Mouse (Mus musculus): ENCODE data around the gene Antxr1. TPM values are rescaled to one million over a fixed set of nuclear protein-coding genes. Genes with fewer than 3 reads are reported as not detected.

Antxr1 gene
- polyA plus RNA-seq, 1 experiment: 8.1 TPM

DNA sequence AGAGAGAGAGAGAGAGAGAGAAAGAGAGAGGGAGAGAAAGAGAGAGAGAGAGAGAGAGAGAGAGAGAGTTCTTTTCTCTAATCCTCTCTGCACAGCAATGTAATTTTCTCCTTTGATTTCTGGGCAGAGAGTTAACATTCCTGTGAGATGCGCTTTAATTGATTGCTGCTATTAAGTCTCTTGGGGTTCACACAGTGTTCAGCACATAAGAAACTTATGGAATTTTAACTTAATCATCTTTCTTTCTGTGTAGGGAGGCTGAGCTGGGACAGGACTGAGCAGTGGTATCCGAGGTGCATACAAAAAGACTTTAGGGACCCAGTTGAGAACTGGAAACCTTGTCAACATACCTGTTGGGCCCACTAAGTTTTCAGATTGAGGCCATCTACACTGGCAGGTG is 132.6 kb downstream of the Antxr1 start:
- 81% methylated on average over 2 of the region's 2 CpGs for WGBS
- DNase-seq: no peak
- Histone ChIP-seq H3K4me1 (ENCODE audit: control insufficient read depth, insufficient read depth, low read length) (peaks cover 4% of the 10 kb centered on the region; the same call in 1 of the 2 replicates), H3K4me3 (replicated peaks; ENCODE audit: insufficient read depth, low read depth, low read length) (no peak overlapping the region), H3K27ac (ENCODE audit: insufficient read depth, low read length) (no peak overlapping the region), H3K27me3 (ENCODE audit: control insufficient read depth, insufficient read depth, low read length) (no peaks in the 10 kb centered on the region)
- TF ChIP-seq CTCF (IDR thresholded peaks at IDR 0.05; ENCODE audit: borderline replicate concordance, insufficient read depth, low read depth, low read length) (no peak), POLR2A (IDR thresholded peaks at IDR 0.05; ENCODE audit: borderline replicate concordance, insufficient read depth, low read length) (no peak)

GRCm38 (mm10) chr6:87202048-87202605 is 133.5 kb downstream of the Antxr1 start:
- 93% methylated on average over 13 of the region's 13 CpGs for WGBS
- Histone ChIP-seq H3K4me3 (replicated peaks; ENCODE audit: insufficient read depth, low read depth, low read length) (no peak overlapping the region), H3K4me1 (ENCODE audit: control insufficient read depth, insufficient read depth, low read length) (no peaks in the 10 kb centered on the region; the same call in 1 of the 2 replicates), H3K27ac (ENCODE audit: insufficient read depth, low read length) (no peak overlapping the region), H3K27me3 (ENCODE audit: control insufficient read depth, insufficient read depth, low read length) (no peaks in the 10 kb centered on the region)
- no peak for DNase-seq
- TF ChIP-seq POLR2A (IDR thresholded peaks at IDR 0.05; ENCODE audit: borderline replicate concordance, insufficient read depth, low read length) (no peak), CTCF (IDR thresholded peaks at IDR 0.05; ENCODE audit: borderline replicate concordance, insufficient read depth, low read depth, low read length) (no peak)

DNA sequence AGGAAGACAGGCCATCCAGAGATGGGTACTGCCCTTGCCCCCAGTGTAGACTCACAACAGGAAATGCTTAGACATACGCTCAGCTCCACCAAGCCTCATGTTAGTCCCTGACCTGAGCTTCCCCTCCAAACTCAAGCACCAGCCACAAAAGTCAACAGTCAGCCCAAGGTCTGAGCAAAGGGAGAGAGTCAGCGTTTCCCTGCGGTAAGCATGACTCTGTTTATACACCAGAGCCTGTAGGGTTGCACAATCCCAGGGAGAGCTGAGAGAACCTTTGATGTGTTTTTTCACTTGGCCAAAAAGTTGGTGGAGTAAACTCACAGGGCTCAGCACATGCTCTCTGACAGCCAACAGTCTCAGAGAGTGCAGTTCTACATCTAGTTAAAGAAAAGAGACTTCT is 145.9 kb downstream of the Antxr1 start:
- WGBS: 96% methylated on average over 3 of the region's 3 CpGs
- no peak overlapping the region for H3K4me3 ChIP-seq (replicated peaks; ENCODE audit: insufficient read depth, low read depth, low read length)
- no peaks in the 10 kb centered on the region for H3K27me3 ChIP-seq (ENCODE audit: control insufficient read depth, insufficient read depth, low read length)
- no peak for TF ChIP-seq POLR2A (IDR thresholded peaks at IDR 0.05; ENCODE audit: borderline replicate concordance, insufficient read depth, low read length)
- TF ChIP-seq CTCF (IDR thresholded peaks at IDR 0.05; ENCODE audit: borderline replicate concordance, insufficient read depth, low read depth, low read length): no peak
- no peaks in the 10 kb centered on the region for H3K4me1 ChIP-seq (ENCODE audit: control insufficient read depth, insufficient read depth, low read length)
- no peak overlapping the region for H3K27ac ChIP-seq (ENCODE audit: insufficient read depth, low read length)
- no peak for DNase-seq

DNA sequence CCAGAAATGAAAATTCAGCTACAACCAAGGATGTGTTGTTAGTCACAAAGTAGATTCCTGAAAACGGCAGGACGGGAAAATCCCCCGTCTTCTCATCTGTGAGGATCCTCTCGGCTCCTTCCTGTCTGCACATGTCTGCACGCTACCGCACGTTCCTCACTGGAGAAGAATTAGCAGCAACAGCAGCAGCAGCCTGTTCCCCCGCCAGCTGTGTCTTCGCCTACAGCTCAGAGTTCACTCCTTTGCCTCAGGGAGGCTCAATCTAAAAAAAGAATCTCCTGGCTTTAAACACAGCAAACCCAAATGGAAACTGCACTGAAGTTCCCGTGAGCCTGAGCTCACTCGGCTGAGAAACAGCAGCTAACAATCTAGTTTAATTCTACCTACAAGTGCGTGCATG is 148.6 kb downstream of the Antxr1 start:
- no peak for TF ChIP-seq CTCF (IDR thresholded peaks at IDR 0.05; ENCODE audit: borderline replicate concordance, insufficient read depth, low read depth, low read length)
- no peak for TF ChIP-seq POLR2A (IDR thresholded peaks at IDR 0.05; ENCODE audit: borderline replicate concordance, insufficient read depth, low read length)
- WGBS: 87% methylated on average over 12 of the region's 12 CpGs

GRCm38 (mm10) chr6:87184418-87184817 is 151.2 kb downstream of the Antxr1 start:
- H3K27me3 ChIP-seq (ENCODE audit: control insufficient read depth, insufficient read depth, low read length): no peaks in the 10 kb centered on the region
- DNase-seq: no peak
- 88% methylated on average over 3 of the region's 3 CpGs for WGBS

More for the DNA sequence above, 148.6 kb downstream of the Antxr1 start:
- H3K27me3 ChIP-seq (ENCODE audit: control insufficient read depth, insufficient read depth, low read length): no peaks in the 10 kb centered on the region
- H3K27ac ChIP-seq (ENCODE audit: insufficient read depth, low read length): no peak overlapping the region
- H3K4me1 ChIP-seq (ENCODE audit: control insufficient read depth, insufficient read depth, low read length): no peaks in the 10 kb centered on the region
- DNase-seq: no peak
- H3K4me3 ChIP-seq (replicated peaks; ENCODE audit: insufficient read depth, low read depth, low read length): no peak overlapping the region

GRCm38 (mm10) chr6:87183981-87184380 is 151.6 kb downstream of the Antxr1 start:
- no peak overlapping the region for H3K27ac ChIP-seq (ENCODE audit: insufficient read depth, low read length)
- no peak overlapping the region for H3K4me3 ChIP-seq (replicated peaks; ENCODE audit: insufficient read depth, low read depth, low read length)
- no peaks in the 10 kb centered on the region for H3K4me1 ChIP-seq (ENCODE audit: control insufficient read depth, insufficient read depth, low read length)
- no peak for DNase-seq
- no peak for TF ChIP-seq CTCF (IDR thresholded peaks at IDR 0.05; ENCODE audit: borderline replicate concordance, insufficient read depth, low read depth, low read length)
- TF ChIP-seq POLR2A (IDR thresholded peaks at IDR 0.05; ENCODE audit: borderline replicate concordance, insufficient read depth, low read length): no peak
- H3K27me3 ChIP-seq (ENCODE audit: control insufficient read depth, insufficient read depth, low read length): no peaks in the 10 kb centered on the region
- WGBS: 90% methylated on average over 11 of the region's 11 CpGs

More at GRCm38 (mm10) chr6:87184418-87184817, 151.2 kb downstream of the Antxr1 start:
- Histone ChIP-seq H3K4me1 (ENCODE audit: control insufficient read depth, insufficient read depth, low read length) (no peaks in the 10 kb centered on the region), H3K4me3 (replicated peaks; ENCODE audit: insufficient read depth, low read depth, low read length) (no peak overlapping the region), H3K27ac (ENCODE audit: insufficient read depth, low read length) (no peak overlapping the region)
- TF ChIP-seq POLR2A (IDR thresholded peaks at IDR 0.05; ENCODE audit: borderline replicate concordance, insufficient read depth, low read length) (no peak), CTCF (IDR thresholded peaks at IDR 0.05; ENCODE audit: borderline replicate concordance, insufficient read depth, low read depth, low read length) (no peak)

GRCm38 (mm10) chr6:87183159-87183558 is 152.5 kb downstream of the Antxr1 start:
- Histone ChIP-seq H3K27ac (ENCODE audit: insufficient read depth, low read length) (no peak overlapping the region), H3K27me3 (ENCODE audit: control insufficient read depth, insufficient read depth, low read length) (no peaks in the 10 kb centered on the region), H3K4me1 (ENCODE audit: control insufficient read depth, insufficient read depth, low read length) (no peaks in the 10 kb centered on the region), H3K4me3 (replicated peaks; ENCODE audit: insufficient read depth, low read depth, low read length) (no peak overlapping the region)
- DNase-seq: no peak
- WGBS: 59% methylated on average over 8 of the region's 8 CpGs
- no peak for TF ChIP-seq CTCF (IDR thresholded peaks at IDR 0.05; ENCODE audit: borderline replicate concordance, insufficient read depth, low read depth, low read length)
- TF ChIP-seq POLR2A (IDR thresholded peaks at IDR 0.05; ENCODE audit: borderline replicate concordance, insufficient read depth, low read length): no peak

DNA sequence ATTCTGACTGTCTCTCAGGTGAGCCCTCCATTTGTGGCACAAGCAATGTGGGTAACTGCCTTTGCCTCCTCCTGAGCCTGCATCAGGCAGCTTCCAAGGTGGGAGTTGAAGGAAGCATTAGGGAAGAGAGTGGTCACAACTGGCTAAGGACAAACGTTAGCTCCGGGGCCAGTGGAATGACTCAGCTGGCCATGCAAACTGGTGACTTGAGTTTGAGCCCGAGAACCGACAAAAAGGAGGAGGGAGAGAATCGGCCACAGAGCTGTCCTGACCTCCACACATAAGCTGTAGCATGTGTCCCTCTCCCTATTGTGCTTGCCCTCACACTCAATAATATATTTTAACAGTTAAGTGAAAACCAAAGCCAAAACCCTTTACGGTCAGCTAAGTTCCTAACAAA is 152.9 kb downstream of the Antxr1 start:
- 81% methylated on average over 6 of the region's 6 CpGs for WGBS
- no peak for DNase-seq
- Histone ChIP-seq H3K4me3 (replicated peaks; ENCODE audit: insufficient read depth, low read depth, low read length) (no peak overlapping the region), H3K27ac (ENCODE audit: insufficient read depth, low read length) (no peak overlapping the region), H3K27me3 (ENCODE audit: control insufficient read depth, insufficient read depth, low read length) (no peaks in the 10 kb centered on the region), H3K4me1 (ENCODE audit: control insufficient read depth, insufficient read depth, low read length) (no peaks in the 10 kb centered on the region)
- no peak for TF ChIP-seq CTCF (IDR thresholded peaks at IDR 0.05; ENCODE audit: borderline replicate concordance, insufficient read depth, low read depth, low read length)
- no peak for TF ChIP-seq POLR2A (IDR thresholded peaks at IDR 0.05; ENCODE audit: borderline replicate concordance, insufficient read depth, low read length)

Measured in cerebellum, adult 2 months (tissue).